Mouse (Mus musculus): ENCODE data around the gene Cd160. TPM values are rescaled to one million over a fixed set of nuclear protein-coding genes. Genes with fewer than 3 reads are reported as not detected.

Cd160 gene
- total and polyA plus RNA-seq, 3 experiments, result 0.04 to 0.32 TPM; not detected in 1

GRCm38 (mm10) chr3:96829856-96830255, 705 bp upstream of the Cd160 start:
- no peak overlapping the region for H3K4me3 ChIP-seq (ENCODE audit: control insufficient read depth in 1 of 2, insufficient read depth in 1 of 2, low read depth in 2 of 2, low read length in 2 of 2)
- TF ChIP-seq USF2 (IDR thresholded peaks at IDR 0.05; ENCODE audit: borderline replicate concordance in 1 of 2, insufficient read depth in 1 of 2, low read depth in 1 of 2, low read length in 2 of 2) (no peak), TAL1 (IDR thresholded peaks at IDR 0.05; ENCODE audit: low read length) (no peak), CHD1 (IDR thresholded peaks at IDR 0.05; ENCODE audit: low read depth, low read length) (no peak), ZKSCAN1 (IDR thresholded peaks at IDR 0.05; ENCODE audit: low read depth, low read length) (no peak), CHD2 (IDR thresholded peaks at IDR 0.05; ENCODE audit: low read length) (no peak), ELF1 (IDR thresholded peaks at IDR 0.05; ENCODE audit: low read depth, low read length) (no peak), MAX (IDR thresholded peaks at IDR 0.05; ENCODE audit: low read length) (no peak)
- DNase-seq (ENCODE audit: low read depth, low spot score), result no peak

DNA sequence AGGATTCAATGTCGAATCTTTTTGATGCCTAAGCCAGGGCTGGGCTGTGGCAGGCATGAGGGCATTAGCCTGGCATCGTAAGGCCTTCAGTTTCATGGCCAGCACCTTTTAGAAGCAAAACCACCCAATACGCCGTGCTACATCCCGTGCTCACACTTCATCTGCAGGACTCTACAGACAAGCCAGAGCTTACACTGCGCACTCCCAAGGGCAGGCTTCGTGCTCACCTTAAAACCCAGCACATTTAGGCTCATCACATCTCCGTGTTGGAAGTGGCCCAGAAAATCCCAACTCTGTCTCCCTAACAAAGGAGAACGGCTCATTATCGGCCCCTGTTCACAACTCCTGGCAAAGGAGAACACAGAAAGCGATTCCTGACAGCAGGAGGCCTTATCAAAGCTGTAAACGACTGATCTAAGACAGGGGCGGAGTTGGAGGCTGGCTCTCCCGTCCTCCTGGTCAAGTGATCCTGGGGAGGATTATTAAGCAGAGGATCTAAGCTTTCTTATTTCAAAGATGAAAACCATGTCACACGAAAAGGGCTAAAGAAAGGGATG, 765 bp downstream of the Cd160 start:
- no peak overlapping the region for H3K9ac ChIP-seq (ENCODE audit: control insufficient read depth, low read depth, low read length, poor library complexity, severe bottlenecking)
- H3K4me3 ChIP-seq (ENCODE audit: control insufficient read depth in 1 of 2, insufficient read depth in 1 of 2, low read depth in 2 of 2, low read length in 2 of 2), result no peak overlapping the region
- TF ChIP-seq MYB (IDR thresholded peaks at IDR 0.05; ENCODE audit: low read depth, low read length), result no peak
- no peak for TF ChIP-seq USF1 (IDR thresholded peaks at IDR 0.05; ENCODE audit: low read depth, low read length)
- TF ChIP-seq TCF12 (IDR thresholded peaks at IDR 0.05; ENCODE audit: low read depth, low read length), result no peak
- no peak for TF ChIP-seq ELF1 (IDR thresholded peaks at IDR 0.05; ENCODE audit: low read depth, low read length)
- no peak for TF ChIP-seq MAX (IDR thresholded peaks at IDR 0.05; ENCODE audit: low read length)
- TF ChIP-seq UBTF (IDR thresholded peaks at IDR 0.05; ENCODE audit: borderline replicate concordance, insufficient read depth, low read depth, low read length), result no peak
- TF ChIP-seq ETS1 (IDR thresholded peaks at IDR 0.05; ENCODE audit: low read depth, low read length), result no peak
- TF ChIP-seq ZMIZ1 (IDR thresholded peaks at IDR 0.05; ENCODE audit: low read depth, low read length), result no peak
- TF ChIP-seq ZKSCAN1 (IDR thresholded peaks at IDR 0.05; ENCODE audit: low read depth, low read length), result no peak
- TF ChIP-seq POLR2AphosphoS2 (IDR thresholded peaks at IDR 0.05; ENCODE audit: low read length), result no peak
- TF ChIP-seq CHD1 (IDR thresholded peaks at IDR 0.05; ENCODE audit: low read depth, low read length), result no peak
- TF ChIP-seq NELFE (IDR thresholded peaks at IDR 0.05; ENCODE audit: low read depth, low read length), result no peak
- TF ChIP-seq MAZ (IDR thresholded peaks at IDR 0.05; ENCODE audit: low read depth, low read length), result no peak
- no peak for TF ChIP-seq POLR2A (IDR thresholded peaks at IDR 0.05; ENCODE audit: control insufficient read depth in 1 of 2, insufficient read depth in 1 of 2, low read depth in 1 of 2, low read length in 2 of 2, poor library complexity in 1 of 2)
- TF ChIP-seq SIN3A (IDR thresholded peaks at IDR 0.05; ENCODE audit: low read length), result no peak
- peaks cover 0 to 4% of the 10 kb centered on the region in 2 experiments; a peak in 2 of 4 replicates for H3K4me1 ChIP-seq (ENCODE audit: control insufficient read depth in 1 of 2, insufficient read depth in 2 of 2, low read length in 2 of 2)
- DNase-seq (ENCODE audit: low read depth, low spot score), result no peak
- H3K9me3 ChIP-seq (replicated peaks; ENCODE audit: insufficient read depth, low read length), result no peaks in the 10 kb centered on the region
- no peaks in the 10 kb centered on the region for H3K36me3 ChIP-seq (ENCODE audit: control insufficient read depth in 1 of 2, insufficient read depth in 2 of 2, low read length in 2 of 2)
- H3K79me2 ChIP-seq (ENCODE audit: control insufficient read depth, insufficient read depth, low read length, poor library complexity), result no peaks in the 10 kb centered on the region
- H3K27me3 ChIP-seq (ENCODE audit: control insufficient read depth in 1 of 2, insufficient read depth in 2 of 2, low read length in 2 of 2), result peaks cover 5 to 8% of the 10 kb centered on the region in 2 experiments; a peak in 2 of 4 replicates
- H3K27ac ChIP-seq (ENCODE audit: control insufficient read depth, low read depth, low read length), result no peak overlapping the region

More at GRCm38 (mm10) chr3:96829856-96830255, 705 bp upstream of the Cd160 start:
- Histone ChIP-seq H3K9me3 (replicated peaks; ENCODE audit: insufficient read depth, low read length) (no peaks in the 10 kb centered on the region), H3K27ac (ENCODE audit: control insufficient read depth, low read depth, low read length) (no peak overlapping the region), H3K9ac (ENCODE audit: control insufficient read depth, low read depth, low read length, poor library complexity, severe bottlenecking) (no peak overlapping the region), H3K79me2 (ENCODE audit: control insufficient read depth, insufficient read depth, low read length, poor library complexity) (no peaks in the 10 kb centered on the region), H3K27me3 (ENCODE audit: control insufficient read depth in 1 of 2, insufficient read depth in 2 of 2, low read length in 2 of 2) (peaks cover 5 to 15% of the 10 kb centered on the region in 2 experiments; a peak in 2 of 4 replicates), H3K36me3 (ENCODE audit: control insufficient read depth in 1 of 2, insufficient read depth in 2 of 2, low read length in 2 of 2) (no peaks in the 10 kb centered on the region), H3K4me1 (ENCODE audit: control insufficient read depth in 1 of 2, insufficient read depth in 2 of 2, low read length in 2 of 2) (no peaks in the 10 kb centered on the region)
